Mouse (Mus musculus) forebrain, embryonic 10.5 days (tissue): ENCODE results near the gene Wdr49. TPM values are rescaled to one million over a fixed set of nuclear protein-coding genes. Genes with fewer than 3 reads are reported as not detected.

ENCODE experiments used
- DNase-seq: peaks from one replicate; pipeline ENCODE4 v3.0.0-alpha.2; 2017; ENCODE audit warnings: low spot score; ENCODE audit errors: extremely low spot score
- H3K27ac ChIP-seq: fragments of 300-500 bp; sonication (generic); 2 replicates; pipeline ENCODE4 v1.5.1; 2016; ENCODE audit warnings: mild to moderate bottlenecking
- H3K27me3 ChIP-seq: fragments of 300-500 bp; sonication (generic); 2 replicates; pipeline ENCODE4 v1.6.1; 2016; ENCODE audit warnings: mild to moderate bottlenecking; ENCODE audit not compliant: poor library complexity, severe bottlenecking
- H3K36me3 ChIP-seq: fragments of 300-500 bp; sonication (generic); replicated peaks from 2 replicates; pipeline ENCODE4 v1.6.1; 2016; ENCODE audit warnings: mild to moderate bottlenecking, moderate library complexity
- H3K4me1 ChIP-seq: fragments of 300-500 bp; sonication (generic); 2 replicates; pipeline ENCODE4 v1.6.1; 2016
- H3K4me3 ChIP-seq: fragments of 300-500 bp; sonication (generic); 2 replicates; pipeline ENCODE4 v1.5.1; 2016; ENCODE audit warnings: mild to moderate bottlenecking, moderate library complexity
- H3K9me3 ChIP-seq: fragments of 300-500 bp; sonication (generic); 2 replicates; pipeline ENCODE4 v1.6.1; 2016; ENCODE audit warnings: mild to moderate bottlenecking, moderate library complexity
- WGBS: fragments of 180-500 bp; shearing (Covaris S2); methylation state at CpG from one replicate; pipeline ENCODE4 v1.1.7; 2016; 5-methylcytosine and 5-hydroxymethylcytosine counted together
- polyA plus RNA-seq: library from polyadenylated mRNA; unstranded; fragments of >200 nt; fragmentation: Nextera tagmentation; extraction: Ambion mirVana; gene quantifications from 2 replicates; pipeline ENCODE4 v1.2.1, GENCODE M21; 2016

Gene Wdr49
- not detected in 2 replicates for polyA plus RNA-seq

DNA sequence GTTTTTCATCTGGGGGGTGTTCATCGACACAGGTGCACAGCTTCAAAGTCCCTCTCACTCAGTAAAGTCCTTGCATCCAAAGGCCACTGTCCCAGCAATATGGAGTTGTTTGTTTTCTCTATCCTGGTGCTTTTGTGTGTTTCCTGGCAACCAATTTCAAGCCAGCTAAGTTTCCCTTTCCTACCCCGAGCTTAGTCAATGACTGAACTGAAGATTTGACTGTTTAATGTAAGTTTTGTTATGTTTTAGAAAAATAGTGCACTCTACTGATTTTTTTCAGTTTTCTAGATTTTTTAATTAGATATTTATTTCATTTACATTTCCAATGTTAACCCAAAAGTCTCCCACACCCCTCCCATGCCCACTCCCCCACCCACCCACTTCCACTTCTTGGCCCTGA, at the start of gene Wdr49:
Gene Wdr49 (minus strand): TSS at position 101 of the 400 bp plus-strand sequence.
- no peaks in the 10 kb centered on the region for H3K27me3 ChIP-seq
- H3K4me1 ChIP-seq = no peaks in the 10 kb centered on the region
- H3K36me3 ChIP-seq = no peaks in the 10 kb centered on the region
- DNase-seq = no peak
- WGBS = 67% methylated on average over 2 of the region's 2 CpGs
- no peak within 1 kb of the TSS for H3K27ac ChIP-seq
- no peak within 1 kb of the TSS for H3K4me3 ChIP-seq
- no peaks in the 10 kb centered on the region for H3K9me3 ChIP-seq

DNA sequence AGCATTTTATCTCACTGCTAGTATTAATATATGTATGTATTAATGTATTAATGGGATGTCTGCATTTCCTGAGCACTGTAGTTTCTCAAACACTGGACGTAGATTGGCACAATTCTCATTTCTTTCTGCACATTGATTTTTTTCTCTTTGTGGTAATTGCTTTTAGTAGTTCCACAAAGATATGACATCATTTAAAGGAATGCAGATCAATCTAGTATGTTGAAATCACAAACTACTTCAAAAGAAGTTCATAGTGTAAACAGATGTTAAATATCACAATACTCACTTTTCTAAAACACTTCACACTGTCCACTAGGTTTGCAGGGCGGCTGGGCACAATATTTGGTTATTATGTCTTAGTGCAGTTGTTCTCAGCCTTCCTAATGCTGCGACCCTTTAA, 49.1 kb upstream of the Wdr49 start:
- H3K36me3 ChIP-seq = peaks cover 31% of the 10 kb centered on the region
- no peak overlapping the region for H3K27ac ChIP-seq
- DNase-seq = no peak
- H3K4me3 ChIP-seq = no peak overlapping the region
- H3K27me3 ChIP-seq = no peaks in the 10 kb centered on the region
- no peaks in the 10 kb centered on the region for H3K9me3 ChIP-seq
- H3K4me1 ChIP-seq = no peaks in the 10 kb centered on the region
- 94% methylated on average over 3 of the region's 3 CpGs for WGBS

DNA sequence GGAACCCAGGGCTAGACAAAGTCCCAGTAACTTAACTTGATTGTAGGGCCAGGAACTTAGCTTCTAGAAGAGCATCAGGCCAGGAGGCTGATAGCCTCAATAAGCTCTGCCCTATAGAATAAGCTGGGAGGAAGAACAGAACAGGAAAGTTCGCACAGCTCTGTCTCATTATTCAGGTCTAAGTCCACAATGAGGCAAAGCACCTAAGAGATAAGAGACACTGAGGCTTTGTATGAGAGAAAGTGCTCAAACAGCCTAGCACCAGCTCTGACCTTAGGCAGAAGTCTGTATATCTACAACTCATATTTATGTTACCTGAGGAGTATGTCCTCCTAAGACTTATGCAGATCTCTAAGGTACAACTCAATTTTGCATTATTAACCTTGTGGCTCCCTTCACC, 40.6 kb upstream of the Wdr49 start:
- Histone ChIP-seq H3K4me1 (no peaks in the 10 kb centered on the region), H3K9me3 (no peaks in the 10 kb centered on the region), H3K36me3 (peaks cover 57% of the 10 kb centered on the region), H3K4me3 (no peak overlapping the region), H3K27me3 (no peaks in the 10 kb centered on the region), H3K27ac (no peak overlapping the region)
- DNase-seq = no peak
- WGBS = 86% methylated on average over 1 of the region's 1 CpGs

DNA sequence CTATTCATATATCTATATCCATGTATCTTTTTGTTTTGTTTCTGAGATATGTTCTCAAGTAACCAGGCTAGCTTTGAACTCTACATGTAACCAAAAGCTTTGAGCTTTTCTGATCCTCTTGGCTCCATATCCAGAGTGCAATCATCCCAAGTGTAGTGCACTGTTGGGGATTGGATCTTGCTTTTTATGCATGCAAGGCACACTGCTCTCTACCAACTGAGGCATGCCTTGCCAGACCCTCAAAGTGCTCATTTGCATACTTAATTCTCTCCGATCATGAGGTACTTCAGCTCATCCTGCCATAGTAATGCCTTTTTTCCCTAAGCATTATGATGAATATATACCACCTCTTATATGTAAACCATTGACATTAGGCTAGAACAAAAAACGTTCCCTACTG, 39.4 kb upstream of the Wdr49 start:
- no peak overlapping the region for H3K4me3 ChIP-seq
- H3K36me3 ChIP-seq = peaks cover 45% of the 10 kb centered on the region
- H3K4me1 ChIP-seq = no peaks in the 10 kb centered on the region
- no peaks in the 10 kb centered on the region for H3K9me3 ChIP-seq
- 87% methylated on average over 2 of the region's 2 CpGs for WGBS
- H3K27me3 ChIP-seq = no peaks in the 10 kb centered on the region
- no peak for DNase-seq
- H3K27ac ChIP-seq = no peak overlapping the region

DNA sequence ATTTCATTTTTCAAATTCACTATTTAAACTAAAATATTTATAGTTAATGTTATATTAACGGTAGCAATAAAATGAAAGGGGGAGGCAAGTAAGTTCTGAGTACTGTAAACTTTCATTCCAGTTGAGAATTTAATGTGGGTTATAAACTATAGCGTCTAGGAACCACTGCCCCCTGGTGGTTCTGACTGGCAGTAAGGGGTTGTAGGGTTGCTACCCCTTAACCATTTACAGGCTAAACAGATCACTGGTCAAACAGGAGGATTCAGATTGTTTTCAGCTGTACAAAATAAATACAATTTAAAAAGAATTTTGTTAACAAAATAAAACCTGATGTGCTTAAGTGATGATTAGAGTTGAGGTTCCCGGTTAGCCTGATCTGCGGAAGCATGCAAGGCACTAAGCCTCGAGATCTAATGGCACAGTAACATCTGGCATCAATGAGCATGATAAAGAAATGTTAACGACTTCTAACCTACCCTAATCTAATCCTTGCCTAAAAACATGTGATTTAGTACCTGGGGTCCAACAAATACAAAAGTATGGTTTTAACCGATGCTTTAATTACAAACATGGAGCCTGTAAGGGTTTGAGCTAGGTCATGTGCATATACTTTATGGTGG, 35.8 kb upstream of the Wdr49 start:
- H3K36me3 ChIP-seq = peaks cover 34% of the 10 kb centered on the region
- no peak overlapping the region for H3K4me3 ChIP-seq
- no peaks in the 10 kb centered on the region for H3K27me3 ChIP-seq
- H3K27ac ChIP-seq = no peak overlapping the region
- 61% methylated on average over 7 of the region's 7 CpGs for WGBS
- peaks cover 5% of the 10 kb centered on the region; the same call in 1 of the 2 replicates for H3K4me1 ChIP-seq
- DNase-seq = no peak
- H3K9me3 ChIP-seq = no peaks in the 10 kb centered on the region

DNA sequence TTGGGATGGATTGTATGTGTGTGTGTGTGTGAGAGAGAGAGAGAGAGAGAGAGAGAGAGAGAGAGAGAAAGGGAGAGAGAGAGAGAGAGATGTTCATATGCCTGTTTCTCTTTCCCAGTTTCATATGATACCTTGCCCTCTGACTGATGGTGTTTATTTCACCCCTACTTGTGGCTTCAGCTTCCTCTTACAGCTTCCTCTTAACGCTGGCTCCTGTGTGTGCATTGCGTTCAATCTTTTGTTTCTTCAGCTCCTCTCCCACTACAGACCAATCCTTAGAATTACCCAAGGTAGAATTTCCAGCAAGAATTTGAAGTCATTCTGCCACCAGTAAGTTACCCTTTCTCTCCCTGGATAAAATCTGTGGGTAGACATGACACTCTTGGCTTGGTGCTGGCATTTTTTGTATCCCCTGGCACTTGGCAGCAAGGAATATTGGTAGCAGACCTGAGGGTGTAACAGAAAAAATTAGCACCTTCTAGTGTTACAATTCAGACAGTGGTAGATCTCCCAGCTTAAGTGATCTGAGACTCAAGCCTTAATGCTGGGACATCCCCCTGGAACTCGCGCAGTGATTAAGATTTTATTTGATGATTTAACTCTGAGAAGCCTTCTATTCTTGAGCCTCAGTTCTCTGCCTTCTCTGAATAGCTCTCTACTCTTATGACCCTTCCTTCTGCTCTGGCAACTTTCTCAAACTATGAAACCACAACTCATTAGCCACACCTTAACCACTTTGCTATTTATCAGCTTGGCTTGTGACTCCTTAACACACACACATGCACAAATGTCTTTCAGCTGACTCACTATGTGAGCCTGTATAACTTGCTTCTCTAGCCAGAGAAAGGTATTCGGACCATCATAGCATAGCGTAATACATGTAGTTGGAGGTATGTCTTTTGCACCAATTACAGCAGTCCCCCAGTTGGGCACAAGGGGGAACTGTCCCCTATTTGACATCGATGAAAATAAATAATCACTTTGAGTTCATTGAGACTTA, 17.3 kb upstream of the Wdr49 start:
- Histone ChIP-seq H3K27ac (no peak overlapping the region), H3K9me3 (no peaks in the 10 kb centered on the region), H3K4me3 (no peak overlapping the region), H3K4me1 (no peaks in the 10 kb centered on the region), H3K36me3 (no peaks in the 10 kb centered on the region), H3K27me3 (no peaks in the 10 kb centered on the region)
- WGBS = 87% methylated on average over 7 of the region's 7 CpGs
- no peak for DNase-seq

DNA sequence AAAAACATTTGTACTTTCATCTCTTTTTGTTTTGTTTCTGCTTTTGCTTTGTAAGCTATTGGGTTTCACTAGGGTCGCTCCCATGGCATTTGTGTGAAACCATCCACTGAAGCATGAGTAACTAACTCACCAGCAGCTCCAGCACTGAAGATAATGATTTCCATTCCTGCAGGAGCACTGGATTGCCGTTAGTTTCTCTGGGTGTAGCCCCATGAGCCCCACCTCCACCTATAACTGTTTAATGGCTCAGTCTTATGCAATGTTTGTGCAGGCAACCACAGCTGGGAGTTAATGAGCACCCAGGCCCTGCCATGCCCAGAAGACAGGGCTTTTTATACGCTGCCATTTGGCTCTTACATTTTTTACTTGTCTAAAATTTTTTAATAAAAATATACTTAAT, 11.0 kb upstream of the Wdr49 start:
- Histone ChIP-seq H3K27ac (no peak overlapping the region), H3K36me3 (no peaks in the 10 kb centered on the region), H3K9me3 (no peaks in the 10 kb centered on the region), H3K4me1 (no peaks in the 10 kb centered on the region), H3K27me3 (no peaks in the 10 kb centered on the region), H3K4me3 (no peak overlapping the region)
- DNase-seq = no peak
- 59% methylated on average over 3 of the region's 3 CpGs for WGBS

DNA sequence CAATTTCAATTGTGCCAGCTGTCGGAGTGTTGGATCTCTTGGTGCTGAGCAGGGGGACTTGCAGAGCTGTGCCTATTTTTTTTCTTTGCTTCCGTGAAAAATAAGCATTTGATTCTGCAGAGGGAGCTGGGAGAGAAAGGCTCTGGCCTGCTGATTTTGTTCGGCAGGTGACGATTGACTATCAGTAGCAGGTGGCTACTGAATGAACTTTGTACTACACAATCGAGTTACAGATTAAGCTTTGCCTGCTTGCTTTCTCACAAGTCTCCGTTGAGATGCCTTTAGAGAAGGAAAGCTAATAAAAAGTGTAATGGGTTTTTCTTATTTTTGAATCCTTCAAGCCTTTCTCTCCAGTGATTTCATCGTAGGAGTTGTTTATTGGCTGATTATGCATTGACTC, 6.8 kb downstream of the Wdr49 start:
- no peaks in the 10 kb centered on the region for H3K9me3 ChIP-seq
- no peaks in the 10 kb centered on the region for H3K36me3 ChIP-seq
- WGBS = 82% methylated on average over 7 of the region's 7 CpGs
- H3K4me3 ChIP-seq = no peak overlapping the region
- no peaks in the 10 kb centered on the region for H3K4me1 ChIP-seq
- DNase-seq = no peak
- no peak overlapping the region for H3K27ac ChIP-seq
- H3K27me3 ChIP-seq = no peaks in the 10 kb centered on the region

DNA sequence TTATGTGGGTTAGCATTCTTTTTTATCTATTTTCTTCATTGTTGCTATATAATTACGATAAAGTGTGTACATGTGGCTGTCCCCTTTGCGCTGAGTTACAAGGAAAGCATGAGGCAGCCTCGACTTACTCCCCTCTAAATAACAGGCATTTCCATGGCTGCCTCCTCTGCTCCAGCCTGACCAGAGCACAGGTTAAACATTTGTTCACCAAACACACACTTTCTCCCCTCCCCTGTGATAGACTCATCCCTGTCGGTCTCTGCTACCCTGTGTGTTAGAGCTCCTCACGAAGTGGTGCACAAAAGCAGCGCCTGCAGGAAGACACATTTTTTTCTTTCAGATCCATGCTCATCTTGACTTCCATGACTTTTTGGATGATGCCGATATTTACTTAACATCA, 7.3 kb downstream of the Wdr49 start:
- H3K9me3 ChIP-seq = no peaks in the 10 kb centered on the region
- H3K4me1 ChIP-seq = no peaks in the 10 kb centered on the region
- no peak for DNase-seq
- WGBS = 92% methylated on average over 7 of the region's 7 CpGs
- H3K4me3 ChIP-seq = no peak overlapping the region
- no peaks in the 10 kb centered on the region for H3K27me3 ChIP-seq
- no peaks in the 10 kb centered on the region for H3K36me3 ChIP-seq
- H3K27ac ChIP-seq = no peak overlapping the region

DNA sequence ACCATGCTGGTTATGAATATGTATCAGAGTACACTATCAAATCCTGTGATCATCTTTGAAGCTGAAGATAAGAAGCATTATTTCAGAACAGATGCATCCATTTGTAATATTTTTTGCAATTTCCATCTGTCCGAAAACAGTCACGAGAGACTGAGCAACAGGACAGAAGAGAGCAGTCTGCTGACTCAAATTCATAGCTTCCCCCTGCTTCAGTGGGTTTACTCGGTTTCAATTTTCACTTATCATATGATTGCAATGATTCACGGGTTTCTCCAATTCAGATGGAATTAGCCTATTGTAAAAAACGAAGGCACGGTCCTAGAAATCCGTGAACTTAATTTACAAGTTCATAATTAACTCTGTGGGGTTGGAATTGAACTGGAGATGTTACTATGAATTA, 13.8 kb downstream of the Wdr49 start:
- H3K4me3 ChIP-seq = no peak overlapping the region

DNA sequence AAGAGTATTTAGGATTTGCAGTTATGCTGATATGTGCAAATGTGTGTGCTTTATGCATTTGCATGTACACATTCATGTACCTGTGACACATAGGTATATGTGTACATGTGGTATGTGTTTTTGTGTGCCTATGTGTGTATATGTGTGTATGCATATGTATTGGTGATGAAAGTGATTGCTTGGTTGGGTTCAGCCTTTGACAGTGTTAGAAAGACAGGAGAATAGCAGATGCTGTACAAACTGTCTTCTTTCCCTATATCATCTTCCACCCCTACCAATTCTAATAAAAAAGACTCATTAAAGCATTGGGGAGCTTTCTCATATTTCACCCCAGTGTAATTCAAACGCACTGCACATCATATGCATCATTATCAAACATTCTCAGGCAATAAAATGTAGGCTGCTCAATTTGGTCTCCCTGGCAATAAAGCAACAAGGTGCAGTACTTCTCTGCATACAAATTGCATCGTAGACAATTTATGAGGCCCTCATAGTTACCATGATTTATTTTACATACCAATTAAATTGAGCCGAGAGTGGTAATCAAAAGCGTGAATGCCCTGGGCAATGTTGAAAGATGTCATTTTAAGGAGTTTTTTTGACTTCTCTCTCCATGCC, 51.3 kb downstream of the Wdr49 start:
- Histone ChIP-seq H3K27ac (no peak overlapping the region), H3K4me1 (no peaks in the 10 kb centered on the region), H3K27me3 (no peaks in the 10 kb centered on the region), H3K36me3 (no peaks in the 10 kb centered on the region), H3K9me3 (no peaks in the 10 kb centered on the region), H3K4me3 (no peak overlapping the region)
- 86% methylated on average over 4 of the region's 4 CpGs for WGBS
- no peak for DNase-seq

More for the DNA sequence above, 13.8 kb downstream of the Wdr49 start:
- Histone ChIP-seq H3K27me3 (no peaks in the 10 kb centered on the region), H3K36me3 (no peaks in the 10 kb centered on the region), H3K27ac (no peak overlapping the region), H3K4me1 (no peaks in the 10 kb centered on the region), H3K9me3 (peaks cover 2% of the 10 kb centered on the region; the same call in 1 of the 2 replicates)
- 91% methylated on average over 7 of the region's 7 CpGs for WGBS
- no peak for DNase-seq

DNA sequence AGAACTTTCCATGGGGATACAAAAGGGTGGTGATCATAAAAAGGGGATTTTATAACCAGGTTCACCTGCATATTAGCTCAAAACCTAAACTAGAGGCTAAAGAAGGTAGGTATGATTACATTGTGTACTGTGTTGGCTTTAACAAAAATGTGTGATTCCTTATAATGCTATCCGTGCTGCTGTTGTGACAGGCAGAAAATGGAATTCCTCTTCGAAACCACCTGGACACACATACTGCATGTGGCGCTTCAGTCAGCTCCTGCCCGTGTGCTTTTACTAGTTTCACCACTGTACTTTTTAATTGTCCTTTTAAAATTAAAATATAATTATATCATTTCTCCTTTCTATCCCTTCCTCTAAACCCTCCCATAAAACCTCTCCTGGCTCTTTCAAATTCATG, 86.0 kb downstream of the Wdr49 start:
- WGBS = 91% methylated on average over 4 of the region's 4 CpGs
- H3K27ac ChIP-seq = no peak overlapping the region
- H3K4me1 ChIP-seq = peaks cover 9% of the 10 kb centered on the region
- no peaks in the 10 kb centered on the region for H3K9me3 ChIP-seq
- H3K27me3 ChIP-seq = no peaks in the 10 kb centered on the region
- no peaks in the 10 kb centered on the region for H3K36me3 ChIP-seq
- H3K4me3 ChIP-seq = no peak overlapping the region
- DNase-seq = no peak
